Mouse (Mus musculus) urinary bladder, adult 2 months (tissue): ENCODE measurements around the gene Rdm1. TPM values are rescaled to one million over a fixed set of nuclear protein-coding genes. Genes with fewer than 3 reads are reported as not detected.

Source experiments
- DNase-seq: peaks from one replicate; pipeline ENCODE4 v3.0.0; 2022; ENCODE audit warnings: low spot score
- polyA plus RNA-seq: library from polyadenylated mRNA; depleted of rRNA; stranded (reverse); fragments of >200 nt; gene quantifications from 2 replicates; pipeline ENCODE4 v1.2.3, GENCODE M21; 2012; rRNA removed

Rdm1 gene
- polyA plus RNA-seq, 1 experiment: 37.5 TPM

DNA sequence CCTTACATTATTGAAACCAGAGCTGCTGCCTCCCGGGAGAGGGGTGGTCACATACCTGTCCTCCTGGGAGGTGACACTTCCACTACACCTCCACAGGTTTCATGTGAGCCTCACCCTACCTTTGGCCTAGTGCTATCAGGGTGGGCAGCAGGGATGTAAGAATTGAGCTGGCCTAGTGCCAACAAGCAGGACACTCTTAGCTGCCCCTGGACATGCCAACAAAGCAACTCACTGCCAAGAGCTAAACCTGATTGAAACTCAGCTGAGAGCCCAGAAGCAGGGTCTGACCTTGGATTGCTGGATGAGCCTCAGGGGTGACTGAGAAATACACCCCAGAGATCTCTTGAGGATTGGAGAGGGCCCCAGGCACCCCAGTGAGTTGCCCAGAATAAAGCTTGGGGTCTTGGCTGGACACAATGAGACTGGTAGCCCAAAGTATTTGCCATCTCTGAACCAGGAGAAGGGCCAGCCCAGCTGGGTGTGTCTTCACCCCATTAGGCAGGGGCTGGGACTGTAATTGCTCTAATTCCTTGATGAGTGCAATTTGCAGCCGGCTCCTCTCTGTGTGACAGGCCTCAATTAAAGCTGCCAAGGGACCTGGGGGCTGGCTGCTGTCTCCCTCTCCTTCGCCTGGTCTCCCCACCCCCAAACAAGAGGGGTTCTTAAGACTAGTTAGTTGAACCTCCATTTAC, 53.8 kb downstream of the Rdm1 start:
- no peak for DNase-seq

DNA sequence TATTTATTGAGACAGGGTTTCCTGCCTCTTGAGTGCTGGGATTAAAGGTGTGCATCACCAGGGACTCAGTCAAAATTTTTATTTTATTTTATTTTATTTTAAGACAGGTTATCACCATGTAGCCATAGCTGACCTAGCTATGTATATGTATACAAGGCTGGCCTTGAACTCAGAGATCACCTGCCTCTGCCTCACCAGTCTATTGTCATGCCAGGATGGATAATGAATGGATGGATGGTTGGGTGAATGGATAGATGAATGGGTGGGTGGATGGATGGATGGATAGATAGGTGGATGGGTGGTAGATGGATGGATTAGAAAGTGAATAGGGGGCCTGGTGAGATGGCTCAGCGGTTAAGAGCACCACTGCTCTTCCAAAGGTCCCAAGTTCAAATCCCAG, 55.0 kb downstream of the Rdm1 start:
- DNase-seq: no peak

DNA sequence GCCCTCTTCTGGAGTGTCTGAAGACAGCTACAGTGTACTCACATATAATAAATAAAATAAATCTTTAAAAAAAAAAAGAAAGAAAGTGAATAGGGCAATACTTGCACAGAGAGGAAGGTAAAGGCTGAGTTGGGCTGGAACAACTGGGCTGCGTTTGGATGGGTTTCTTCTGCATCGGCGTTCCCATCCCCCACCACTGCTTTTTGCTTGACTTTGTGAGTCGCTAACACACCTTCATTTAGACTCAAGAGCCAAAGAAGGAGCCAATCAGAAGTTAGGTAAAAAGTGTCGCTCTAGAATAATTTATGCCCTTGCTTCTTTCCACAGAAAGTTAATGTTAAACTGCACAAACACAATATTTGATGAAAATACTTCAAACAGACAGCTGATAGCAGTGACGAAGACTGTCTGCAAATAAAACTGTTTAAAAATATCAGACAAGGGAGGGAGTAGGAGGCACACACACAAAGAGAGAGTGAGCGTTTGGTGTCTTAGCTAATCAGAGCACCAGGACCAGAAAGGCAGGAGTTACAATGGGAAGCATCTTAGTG, 55.5 kb downstream of the Rdm1 start:
- DNase-seq: no peak

Other genes with a start within 250 kb of the Rdm1 start
- 26.1 and 27.7 TPM in 2 replicates for gene Aarsd1, start 209.6 kb upstream of the Rdm1 start, polyA plus RNA-seq
- 0.95 and 1.0 TPM in 2 replicates for gene Gm27029, start 202.4 kb upstream of the Rdm1 start, polyA plus RNA-seq
- gene Rundc1, start 202.1 kb upstream of the Rdm1 start, polyA plus RNA-seq: 22.1 and 22.9 TPM in 2 replicates
- gene Ptges3l, start 201.9 kb upstream of the Rdm1 start, polyA plus RNA-seq: 21.1 and 28.2 TPM in 2 replicates
- gene Rpl27, start 184.9 kb upstream of the Rdm1 start, polyA plus RNA-seq: 932 and 1,046 TPM in 2 replicates
- 66.6 and 79.9 TPM in 2 replicates for gene Ifi35, start 178.8 kb upstream of the Rdm1 start, polyA plus RNA-seq
- gene Rnd2, start 162.2 kb upstream of the Rdm1 start, polyA plus RNA-seq: 19.2 TPM in 2 replicates
- 172 and 197 TPM in 2 replicates for gene Vat1, start 161.0 kb upstream of the Rdm1 start, polyA plus RNA-seq
- 0.43 and 0.59 TPM in 2 replicates for gene Brca1, start 75.2 kb upstream of the Rdm1 start, polyA plus RNA-seq
- 85.6 and 91.1 TPM in 2 replicates for gene Nbr1, start 75.0 kb upstream of the Rdm1 start, polyA plus RNA-seq
- gene Tmem106a, start 45.0 kb upstream of the Rdm1 start, polyA plus RNA-seq: 31.8 and 34.3 TPM in 2 replicates
- not detected in 2 replicates for gene Gm11634, start 27.9 kb upstream of the Rdm1 start, polyA plus RNA-seq
- 41.9 and 52.2 TPM in 2 replicates for gene Arl4d, start 38.3 kb downstream of the Rdm1 start, polyA plus RNA-seq
- 14.7 and 15.4 TPM in 2 replicates for gene Dhx8, start 105.7 kb downstream of the Rdm1 start, polyA plus RNA-seq
- gene Etv4, start 158.2 kb downstream of the Rdm1 start, polyA plus RNA-seq: 0.44 and 0.65 TPM in 2 replicates